Mouse (Mus musculus) brain, embryonic 14.5 days (tissue): ENCODE measurements around the gene Sirt2.

Experiments
- CTCF ChIP-seq: fragments of 200-500 bp; IDR thresholded peaks from 2 replicates; pipeline ENCODE4 v1.5.1; 2012; ENCODE audit warnings: inconsistent platforms, mild to moderate bottlenecking, moderate library complexity, borderline replicate concordance; ENCODE audit not compliant: insufficient read depth, insufficient read length; ENCODE audit errors: extremely low read depth
- POLR2A ChIP-seq: fragments of 200-500 bp; IDR thresholded peaks from 2 replicates; pipeline ENCODE4 v1.6.1; 2012; ENCODE audit warnings: mild to moderate bottlenecking, inconsistent platforms, borderline replicate concordance; ENCODE audit not compliant: poor library complexity, insufficient read depth, insufficient read length, severe bottlenecking; ENCODE audit errors: extremely low read depth

DNA sequence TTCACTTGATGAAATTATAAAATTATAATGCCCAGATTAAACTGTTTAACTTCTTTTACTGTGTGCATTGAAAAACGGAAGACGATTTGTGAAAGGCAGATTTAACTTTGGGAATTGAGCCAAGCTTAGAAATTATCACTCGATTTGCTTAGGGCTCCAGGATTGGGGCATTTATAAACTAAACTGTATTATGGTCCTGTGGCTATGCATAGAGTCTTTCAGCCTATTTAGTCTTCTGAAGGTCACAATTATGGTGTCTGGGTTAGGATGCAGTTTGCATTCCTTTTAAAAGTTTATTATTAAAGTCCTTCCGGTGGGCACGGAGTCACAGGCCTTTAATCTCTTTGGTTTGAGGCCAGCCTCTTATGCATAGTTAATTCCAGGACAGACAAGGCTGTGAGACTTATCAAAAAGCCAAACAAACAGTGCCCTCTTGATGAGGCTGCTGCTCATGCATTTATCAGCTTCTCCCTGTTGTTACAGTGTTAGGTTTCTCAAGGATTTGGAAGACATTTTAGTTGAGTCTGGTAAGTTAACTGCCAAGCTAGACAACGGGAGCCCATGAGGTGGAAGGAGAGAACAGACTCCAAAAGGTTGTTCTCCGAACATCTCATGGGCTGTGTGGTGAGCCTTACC, 45.2 kb downstream of the Sirt2 start:
- no peak for TF ChIP-seq CTCF
- TF ChIP-seq POLR2A = no peak
